Mouse (Mus musculus): ENCODE measurements around the gene Gna15.

GRCm38 (mm10) chr10:81470454-81470853, 53.6 kb downstream of the Gna15 start:
- TF ChIP-seq CTCF (IDR thresholded peaks at IDR 0.05; ENCODE audit: extremely low read depth, insufficient read depth, insufficient read length, insufficient replicate concordance) (no peak), POLR2A (IDR thresholded peaks at IDR 0.05; ENCODE audit: low read depth, low read length) (no peak)

All from spleen, adult 2 months (tissue).